Comparison of ENCODE assay signal across 13 mouse cellular contexts in the genomic region with DNA sequence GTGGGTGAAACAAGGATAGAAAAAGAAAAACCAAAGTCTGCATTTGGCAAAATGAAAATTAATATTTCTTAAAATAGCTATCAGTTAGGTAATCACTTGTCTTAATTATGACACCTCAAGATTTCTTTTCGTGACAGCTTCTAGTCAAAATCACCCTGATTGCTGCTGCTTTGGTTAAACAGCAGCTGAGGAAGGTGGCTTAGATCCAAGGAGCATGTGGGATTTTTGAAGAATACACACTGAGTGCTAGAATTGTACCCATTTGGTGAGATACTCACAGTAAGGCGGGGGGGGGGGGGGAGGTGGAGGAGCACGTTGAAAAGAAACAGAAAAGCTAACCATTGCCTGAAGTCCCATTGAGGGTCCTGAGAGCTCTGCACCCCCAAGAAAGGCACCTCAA.
"Had no signal": no experiment of that assay in that cellular context is flagged by ENCODE, and none has a peak within 500 bp of the region (broad histone marks: within the 10 kb centered on the region; RNA-seq: fewer than 3 reads in every experiment).

No protein-coding gene starts in this region.

- H3K4me1 ChIP-seq: kidney, embryonic 15.5 days; limb, embryonic 15.5 days; liver, embryonic 12.5 days; stomach, embryonic 15.5 days had no signal

- H3K27ac ChIP-seq: kidney, embryonic 15.5 days; limb, embryonic 15.5 days; liver, embryonic 12.5 days; midbrain, embryonic 10.5 days; neural tube, embryonic 12.5 days; stomach, embryonic 15.5 days had no signal

- H3K36me3 ChIP-seq: kidney, embryonic 15.5 days; limb, embryonic 15.5 days; liver, embryonic 12.5 days; neural tube, embryonic 12.5 days; stomach, embryonic 15.5 days had no signal

- H3K9ac ChIP-seq: kidney, embryonic 15.5 days; limb, embryonic 15.5 days; liver, embryonic 12.5 days; lung, embryonic 14.5 days; neural tube, embryonic 12.5 days; stomach, embryonic 15.5 days had no signal

- ATAC-seq: liver, embryonic 12.5 days had no signal

- H3K4me3 ChIP-seq: kidney, embryonic 15.5 days; limb, embryonic 15.5 days; liver, embryonic 12.5 days; midbrain, embryonic 10.5 days; neural tube, embryonic 12.5 days; stomach, embryonic 15.5 days had no signal

- H3K4me2 ChIP-seq: kidney, embryonic 15.5 days; limb, embryonic 15.5 days; liver, embryonic 12.5 days; lung, embryonic 14.5 days; neural tube, embryonic 12.5 days; stomach, embryonic 15.5 days had no signal

- DNase-seq: kidney, adult 2 months; kidney, postnatal 14 days; lung, embryonic 14.5 days; lung, postnatal 10 days; lung, postnatal 4 days; midbrain, embryonic 14.5 days; thymus, postnatal 4 days had no signal

- H3K9me3 ChIP-seq: kidney, embryonic 15.5 days; limb, embryonic 15.5 days; liver, embryonic 12.5 days; midbrain, embryonic 10.5 days; neural tube, embryonic 12.5 days; stomach, embryonic 15.5 days had no signal

- H3K27me3 ChIP-seq: kidney, embryonic 15.5 days; limb, embryonic 15.5 days; liver, embryonic 12.5 days; neural tube, embryonic 12.5 days; stomach, embryonic 15.5 days had no signal
